12 mouse cellular contexts compared by ENCODE assay signal in genomic region chr6:140768859-140769640, GRCm38 (mm10). TPM values are rescaled to one million over a fixed set of nuclear protein-coding genes. Genes with fewer than 3 reads are reported as not detected.
DNase-seq lines count a peak whose midpoint lies in the region; ATAC-seq lines count a peak whose summit lies in the region.
"Had no signal": no experiment of that assay in that cellular context is flagged by ENCODE, and none has a peak within 500 bp of the region (broad histone marks: within the 10 kb centered on the region; RNA-seq: fewer than 3 reads in every experiment).

No protein-coding gene starts in this region.

- intact Hi-C loops in heart, postnatal 25 days (cut with DNase I): loop anchor here (5.0 to 10.0 kb wide), 2 partner anchors 86 to 808 kb away; no protein-coding TSS in a partner anchor

- DNase-seq in limb, embryonic 11.5 days (ENCODE audit: low spot score): peak; percentile 28
- DNase-seq in limb, embryonic 10.5 days (ENCODE audit: low spot score): no peak
- DNase-seq in midbrain, embryonic 10.5 days (ENCODE audit: low spot score): no peak
- peak; percentile 57 for DNase-seq in retina, postnatal 1 day
- no peak for DNase-seq in gastrocnemius, postnatal 10 days
- DNase-seq in MN1 (ENCODE audit: low spot score): no peak
- DNase-seq in heart, postnatal 25 days (ENCODE audit: low spot score): no peak

- H3K4me1 ChIP-seq in limb, embryonic 11.5 days (ENCODE audit: control insufficient read depth, insufficient read depth, low read length): no peaks in the 10 kb centered on the region
- peaks cover 6% of the 10 kb centered on the region for H3K4me1 ChIP-seq in limb, embryonic 10.5 days
- H3K4me1 ChIP-seq in forebrain, embryonic 12.5 days: peaks cover 15% of the 10 kb centered on the region
- peaks cover 17% of the 10 kb centered on the region for H3K4me1 ChIP-seq in midbrain, embryonic 10.5 days

- no peak for ATAC-seq in limb, embryonic 11.5 days (ENCODE audit: insufficient number of reproducible peaks, low FRiP score, low TSS enrichment, low read depth)
- ATAC-seq in forebrain, embryonic 12.5 days (ENCODE audit: low FRiP score): peak; percentile 83

- no peak overlapping the region for H3K9ac ChIP-seq in limb, embryonic 11.5 days (ENCODE audit: low read length)
- no peak overlapping the region for H3K9ac ChIP-seq in forebrain, embryonic 12.5 days
- H3K9ac ChIP-seq: heart, embryonic 15.5 days had no signal

- H3K36me3 ChIP-seq in limb, embryonic 11.5 days (ENCODE audit: control insufficient read depth, insufficient read depth, low read length): no peaks in the 10 kb centered on the region
- H3K36me3 ChIP-seq in limb, embryonic 10.5 days: no peaks in the 10 kb centered on the region
- H3K36me3 ChIP-seq in forebrain, embryonic 12.5 days (replicated peaks): no peaks in the 10 kb centered on the region
- H3K36me3 ChIP-seq in midbrain, embryonic 10.5 days: no peaks in the 10 kb centered on the region
- H3K36me3 ChIP-seq: heart, embryonic 15.5 days had no signal

- no peak overlapping the region for H3K27ac ChIP-seq in limb, embryonic 11.5 days (replicated peaks; ENCODE audit: low read depth, low read length)
- H3K27ac ChIP-seq in limb, embryonic 10.5 days: no peak overlapping the region
- peak overlapping the region; percentile 50; the same call in 1 of the 2 replicates for H3K27ac ChIP-seq in forebrain, embryonic 12.5 days
- peak overlapping the region; percentile 55; the same call in 1 of the 2 replicates for H3K27ac ChIP-seq in midbrain, embryonic 10.5 days (replicated peaks)
- H3K27ac ChIP-seq: heart, embryonic 15.5 days had no signal

- whole genome bisulfite sequencing in limb, embryonic 11.5 days: 52% methylated on average over 21 of the region's 21 CpGs
- WGBS in limb, embryonic 10.5 days: 60% methylated on average over 21 of the region's 21 CpGs
- WGBS in forebrain, embryonic 12.5 days: 37% methylated on average over 21 of the region's 21 CpGs
- WGBS in midbrain, embryonic 10.5 days: 60% methylated on average over 21 of the region's 21 CpGs

- H3K27me3 ChIP-seq in limb, embryonic 11.5 days (ENCODE audit: control insufficient read depth, insufficient read depth, low read length): no peaks in the 10 kb centered on the region
- no peaks in the 10 kb centered on the region for H3K27me3 ChIP-seq in limb, embryonic 10.5 days (ENCODE audit: low read depth, poor library complexity, severe bottlenecking)
- no peaks in the 10 kb centered on the region for H3K27me3 ChIP-seq in forebrain, embryonic 12.5 days
- H3K27me3 ChIP-seq in midbrain, embryonic 10.5 days (ENCODE audit: low read depth, poor library complexity, severe bottlenecking): no peaks in the 10 kb centered on the region
- H3K27me3 ChIP-seq: heart, embryonic 15.5 days had no signal

- H3K4me2 ChIP-seq in limb, embryonic 11.5 days (ENCODE audit: low read depth, severe bottlenecking): no peak overlapping the region
- H3K4me2 ChIP-seq in forebrain, embryonic 12.5 days: peak overlapping the region; percentile 25; the same call in 1 of the 2 replicates
- H3K4me2 ChIP-seq: heart, embryonic 15.5 days; liver, embryonic 11.5 days had no signal

- no peaks in the 10 kb centered on the region for H3K9me3 ChIP-seq in limb, embryonic 11.5 days (ENCODE audit: control insufficient read depth, low read length)
- no peaks in the 10 kb centered on the region for H3K9me3 ChIP-seq in limb, embryonic 10.5 days (replicated peaks)
- H3K9me3 ChIP-seq in forebrain, embryonic 12.5 days: no peaks in the 10 kb centered on the region
- H3K9me3 ChIP-seq in midbrain, embryonic 10.5 days (replicated peaks): no peaks in the 10 kb centered on the region
- H3K9me3 ChIP-seq: heart, embryonic 15.5 days had no signal

- H3K4me3 ChIP-seq in limb, embryonic 11.5 days (ENCODE audit: low read depth, low read length): no peak overlapping the region
- no peak overlapping the region for H3K4me3 ChIP-seq in limb, embryonic 10.5 days
- no peak overlapping the region for H3K4me3 ChIP-seq in forebrain, embryonic 12.5 days (replicated peaks)
- H3K4me3 ChIP-seq in midbrain, embryonic 10.5 days: no peak overlapping the region; the same call in 1 of the 2 replicates
- H3K4me3 ChIP-seq: heart, embryonic 15.5 days had no signal

RNA-seq across cellular contexts. Expression of gene Gm11077, which starts 40.0 kb away (rescaled TPM):
- not detected in 2 replicates for polyA plus RNA-seq in limb, embryonic 11.5 days (2014; fragmentation: Nextera tagmentation; extraction: Ambion mirVana)
- not detected in 2 replicates for polyA plus RNA-seq in limb, embryonic 10.5 days (2016; fragmentation: Nextera tagmentation; extraction: Ambion mirVana)
- polyA plus RNA-seq in forebrain, embryonic 12.5 days (2016; fragmentation: Nextera tagmentation; extraction: Ambion mirVana): not detected in 2 replicates
- not detected in 2 replicates for polyA plus RNA-seq in midbrain, embryonic 10.5 days (2016; fragmentation: Nextera tagmentation; extraction: Ambion mirVana)
- total RNA-seq in gastrocnemius, postnatal 10 days (2021): not detected
- total RNA-seq in heart, postnatal 25 days (2021): not detected
- polyA plus RNA-seq: heart, embryonic 15.5 days; large intestine, adult 2 months; liver, embryonic 11.5 days; testis, adult 2 months had no signal

Comparison
In these comparisons a context has a peak if more than half of its experiments do, and no peak if none do; other contexts are left out.
1. DNase-seq: peak in limb, embryonic 11.5 days (single experiment) and retina, postnatal 1 day (single experiment); none in limb, embryonic 10.5 days (single experiment), midbrain, embryonic 10.5 days (single experiment), gastrocnemius, postnatal 10 days (single experiment), MN1 (single experiment) and heart, postnatal 25 days (single experiment).
2. H3K27ac ChIP-seq: peak in forebrain, embryonic 12.5 days (single experiment) and midbrain, embryonic 10.5 days (single experiment); none in limb, embryonic 11.5 days (single experiment) and limb, embryonic 10.5 days (single experiment).